Mouse (Mus musculus) kidney, adult 2 months (tissue): ENCODE measurements around the gene Ciita. TPM values are rescaled to one million over a fixed set of nuclear protein-coding genes. Genes with fewer than 3 reads are reported as not detected.

Experiments
- DNase-seq: peaks from one replicate; pipeline ENCODE4 v3.0.0; 2021
- H3K27ac ChIP-seq: fragments of 200-500 bp; 2 replicates; pipeline ENCODE4 v1.5.1; 2012; ENCODE audit warnings: low read depth, low read length, control low read depth, inconsistent platforms; ENCODE audit not compliant: insufficient read depth
- H3K27me3 ChIP-seq: fragments of 200-500 bp; replicated peaks from 2 replicates; pipeline ENCODE4 v1.6.1; 2012; ENCODE audit warnings: mild to moderate bottlenecking, moderate library complexity, low read length, inconsistent platforms; ENCODE audit not compliant: control insufficient read depth, insufficient read depth
- H3K36me3 ChIP-seq: fragments of 200-500 bp; 2 replicates; pipeline ENCODE4 v1.6.1; 2012; ENCODE audit warnings: mild to moderate bottlenecking, moderate library complexity, low read length, inconsistent platforms; ENCODE audit not compliant: control insufficient read depth, insufficient read depth
- H3K4me1 ChIP-seq: fragments of 200-500 bp; 2 replicates; pipeline ENCODE4 v1.6.1; 2011; ENCODE audit warnings: low read length; ENCODE audit not compliant: control insufficient read depth, insufficient read depth
- H3K4me3 ChIP-seq: fragments of 200-500 bp; 2 replicates; pipeline ENCODE4 v1.5.1; 2011; ENCODE audit warnings: mild to moderate bottlenecking, low read depth, low read length, control low read depth; ENCODE audit not compliant: insufficient read depth
- CTCF ChIP-seq: fragments of 200-500 bp; conservative IDR thresholded peaks from 2 replicates; pipeline ENCODE4 v1.5.1; 2011; ENCODE audit warnings: low read depth, mild to moderate bottlenecking, control low read depth, low read length, moderate library complexity, mixed read lengths; ENCODE audit not compliant: insufficient read depth, insufficient read length
- POLR2A ChIP-seq: fragments of 200-500 bp; IDR thresholded peaks from one replicate; pipeline ENCODE4 v1.6.1; 2011; ENCODE audit warnings: low read depth, low read length, control low read depth
- WGBS: fragments of 180-500 bp; shearing (Covaris S2); methylation state at CpG from one replicate; pipeline ENCODE4 v1.1.7; 2018; 5-methylcytosine and 5-hydroxymethylcytosine counted together
- polyA plus RNA-seq: library from polyadenylated mRNA; depleted of rRNA; stranded (reverse); fragments of >200 nt; gene quantifications from 2 replicates; pipeline ENCODE4 v1.2.3, GENCODE M21; 2012

The Ciita gene
- polyA plus RNA-seq, 1 experiment, result 5.3 TPM

- DNase-seq, result no peak
These were observed 11.7 kb upstream of the Ciita start for GRCm38 (mm10) chr16:10468201-10468600.

GRCm38 (mm10) chr16:10471950-10472349, 7.9 kb upstream of the Ciita start:
- TF ChIP-seq POLR2A (no peak), CTCF (no peak)

More at GRCm38 (mm10) chr16:10468201-10468600, 11.7 kb upstream of the Ciita start:
- no peaks in the 10 kb centered on the region for H3K36me3 ChIP-seq
- TF ChIP-seq POLR2A (no peak), CTCF (no peak)
- H3K27ac ChIP-seq, result no peak overlapping the region
- no peaks in the 10 kb centered on the region for H3K27me3 ChIP-seq
- H3K4me3 ChIP-seq, result no peak overlapping the region
- peaks cover 4% of the 10 kb centered on the region; the same call in 1 of the 2 replicates for H3K4me1 ChIP-seq
- 90% methylated on average over 1 of the region's 1 CpGs for WGBS

GRCm38 (mm10) chr16:10474956-10475355, 4.9 kb upstream of the Ciita start:
- no peak for TF ChIP-seq POLR2A
- no peak for TF ChIP-seq CTCF
- Histone ChIP-seq H3K4me1 (no peaks in the 10 kb centered on the region), H3K36me3 (no peaks in the 10 kb centered on the region), H3K4me3 (no peak overlapping the region), H3K27me3 (no peaks in the 10 kb centered on the region), H3K27ac (no peak overlapping the region)
- no peak for DNase-seq
- 80% methylated on average over 3 of the region's 3 CpGs for WGBS

More at GRCm38 (mm10) chr16:10471950-10472349, 7.9 kb upstream of the Ciita start:
- Histone ChIP-seq H3K27ac (no peak overlapping the region), H3K4me1 (no peaks in the 10 kb centered on the region), H3K27me3 (no peaks in the 10 kb centered on the region), H3K4me3 (no peak overlapping the region), H3K36me3 (no peaks in the 10 kb centered on the region)
- DNase-seq, result peak; percentile 71
- 79% methylated on average over 3 of the region's 3 CpGs for WGBS

GRCm38 (mm10) chr16:10475919-10476318, 3.9 kb upstream of the Ciita start:
- TF ChIP-seq CTCF (no peak), POLR2A (no peak)
- no peak for DNase-seq
- no peak overlapping the region for H3K27ac ChIP-seq
- no peak overlapping the region for H3K4me3 ChIP-seq
- no peaks in the 10 kb centered on the region for H3K27me3 ChIP-seq
- no peaks in the 10 kb centered on the region for H3K36me3 ChIP-seq
- H3K4me1 ChIP-seq, result no peaks in the 10 kb centered on the region
- 64% methylated on average over 2 of the region's 2 CpGs for WGBS

GRCm38 (mm10) chr16:10482343-10482742, 2.5 kb downstream of the Ciita start:
- DNase-seq, result peak; percentile 73
- WGBS, result 49% methylated on average over 4 of the region's 4 CpGs

GRCm38 (mm10) chr16:10486993-10487392, 7.1 kb downstream of the Ciita start:
- Histone ChIP-seq H3K27ac (no peak overlapping the region), H3K36me3 (no peaks in the 10 kb centered on the region), H3K4me1 (0 out of 2 replicates have a peak, but pooled peaks cover 2% of the 10 kb centered on the region), H3K4me3 (no peak overlapping the region), H3K27me3 (no peaks in the 10 kb centered on the region)
- DNase-seq, result no peak
- WGBS, result 75% methylated on average over 3 of the region's 3 CpGs
- no peak for TF ChIP-seq POLR2A
- TF ChIP-seq CTCF, result no peak

More at GRCm38 (mm10) chr16:10482343-10482742, 2.5 kb downstream of the Ciita start:
- H3K4me1 ChIP-seq, result no peaks in the 10 kb centered on the region
- H3K27me3 ChIP-seq, result no peaks in the 10 kb centered on the region
- H3K4me3 ChIP-seq, result no peak overlapping the region
- H3K27ac ChIP-seq, result peak overlapping the region; percentile 41; the same call in 1 of the 2 replicates
- TF ChIP-seq CTCF, result no peak
- TF ChIP-seq POLR2A, result no peak
- H3K36me3 ChIP-seq, result no peaks in the 10 kb centered on the region

GRCm38 (mm10) chr16:10487895-10488493, 8.1 kb downstream of the Ciita start:
- no peak for TF ChIP-seq CTCF
- no peak for TF ChIP-seq POLR2A
- no peak for DNase-seq
- H3K4me3 ChIP-seq, result no peak overlapping the region
- H3K27ac ChIP-seq, result no peak overlapping the region
- H3K4me1 ChIP-seq, result 0 out of 2 replicates have a peak, but pooled peaks cover 2% of the 10 kb centered on the region
- WGBS, result 82% methylated on average over 8 of the region's 8 CpGs
- no peaks in the 10 kb centered on the region for H3K36me3 ChIP-seq
- no peaks in the 10 kb centered on the region for H3K27me3 ChIP-seq
